Mouse (Mus musculus) spleen, postnatal 10 days (tissue): ENCODE results near the gene B3gat3.
"Not testable (repeated sequence)": the region's sequence is repeated elsewhere in the genome, so short reads cannot be mapped to it uniquely, and the experiment has no call there.

ENCODE experiments used
- DNase-seq, 2 experiments: peaks; one replicate each; pipeline ENCODE4 v3.0.0; 2021 to 2022; ENCODE audit warnings: low spot score in 2 of 2

Gene B3gat3

GRCm38 (mm10) chr19:8920073-8920736 lies at the start of gene B3gat3:
TSS of gene B3gat3 (plus strand) at chr19:8920374.
- DNase-seq = peak; percentile 89 to 91

- not testable (repeated sequence) for DNase-seq
Observed at GRCm38 (mm10) chr19:8870381-8870780, 49.8 kb upstream of the B3gat3 start.

- DNase-seq = peak in 1 of 2 experiments; percentile 24
Observed at GRCm38 (mm10) chr19:8870838-8871237, 49.3 kb upstream of the B3gat3 start.

GRCm38 (mm10) chr19:8871267-8872186 lies 48.6 kb upstream of the B3gat3 start, which contains the start of gene Ubxn1:
TSS of gene Ubxn1 (plus strand) at chr19:8871496.
- peak; percentile 89 to 96 for DNase-seq

- DNase-seq = no peak
Observed at GRCm38 (mm10) chr19:8872266-8872840, 47.8 kb upstream of the B3gat3 start.

GRCm38 (mm10) chr19:8875031-8875430 lies 45.1 kb upstream of the B3gat3 start:
- DNase-seq = no peak

- peak; percentile 87 to 94 for DNase-seq
Observed at GRCm38 (mm10) chr19:8880311-8881033, 39.7 kb upstream of the B3gat3 start, which contains the start of gene Uqcc3. TSS of gene Uqcc3 (minus strand) at chr19:8880923.

GRCm38 (mm10) chr19:8881034-8881392 lies 39.2 kb upstream of the B3gat3 start:
- DNase-seq = no peak

- DNase-seq = no peak
Observed at GRCm38 (mm10) chr19:8883616-8884015, 36.6 kb upstream of the B3gat3 start, which contains the start of the genes Lbhd1 and Gm49403. TSS of gene Lbhd1 (plus strand) at chr19:8883732. TSS of gene Gm49403 (plus strand) at chr19:8883930.

GRCm38 (mm10) chr19:8886916-8887584 lies 33.1 kb upstream of the B3gat3 start:
- no peak for DNase-seq

GRCm38 (mm10) chr19:8887585-8888463 lies 32.4 kb upstream of the B3gat3 start:
- DNase-seq = no peak

GRCm38 (mm10) chr19:8888511-8889385 lies 31.4 kb upstream of the B3gat3 start, which contains the start of the genes 1810009A15Rik and Gm49416:
TSS of gene 1810009A15Rik (plus strand) at chr19:8888853.
TSS of gene Gm49416 (plus strand) at chr19:8888926.
- peak; percentile 91 to 96 for DNase-seq

GRCm38 (mm10) chr19:8892829-8893766 lies 27.1 kb upstream of the B3gat3 start, which contains the start of gene Ints5:
TSS of gene Ints5 (plus strand) at chr19:8893005.
- DNase-seq = peak; percentile 86 to 90

- DNase-seq = no peak
Observed at GRCm38 (mm10) chr19:8895397-8895960, 24.7 kb upstream of the B3gat3 start.

GRCm38 (mm10) chr19:8896231-8896630 lies 23.9 kb upstream of the B3gat3 start:
- not testable (repeated sequence) for DNase-seq

GRCm38 (mm10) chr19:8897211-8897864 lies 22.8 kb upstream of the B3gat3 start:
- DNase-seq = peak in 1 of 2 experiments; percentile 48
